Mouse (Mus musculus) midbrain, embryonic 14.5 days (tissue): ENCODE measurements around the gene Mapt. TPM values are rescaled to one million over a fixed set of nuclear protein-coding genes. Genes with fewer than 3 reads are reported as not detected.

Experiments
- ATAC-seq: fragments of 200-750 bp; cut with Nextera tagmentation; 2 replicates; pipeline ENCODE4 v1.8.0; 2017; ENCODE audit warnings: moderate number of reproducible peaks, moderate library complexity; ENCODE audit not compliant: low FRiP score, low TSS enrichment
- DNase-seq: peaks from one replicate; pipeline ENCODE4 v3.0.0-alpha.2; 2015
- H3K27ac ChIP-seq: fragments of 300-500 bp; sonication (generic); replicated peaks from 2 replicates; pipeline ENCODE4 v1.5.1; 2014; ENCODE audit warnings: mild to moderate bottlenecking, low read depth, low read length, moderate library complexity
- H3K27me3 ChIP-seq: fragments of 300-500 bp; sonication (generic); 2 replicates; pipeline ENCODE4 v1.6.1; 2014; ENCODE audit warnings: low read length, control low read depth, mixed read lengths; ENCODE audit not compliant: control insufficient read depth, insufficient read depth
- H3K36me3 ChIP-seq: fragments of 300-500 bp; sonication (generic); 2 replicates; pipeline ENCODE4 v1.6.1; 2014; ENCODE audit warnings: low read length, control low read depth; ENCODE audit not compliant: control insufficient read depth, insufficient read depth
- H3K4me1 ChIP-seq: fragments of 300-500 bp; sonication (generic); 2 replicates; pipeline ENCODE4 v1.6.1; 2014; ENCODE audit warnings: mild to moderate bottlenecking, antibody characterized with exemption, low read length, control low read depth; ENCODE audit not compliant: control insufficient read depth, insufficient read depth
- H3K4me2 ChIP-seq: fragments of 300-500 bp; sonication (generic); 2 replicates; pipeline ENCODE4 v1.6.1; 2014; ENCODE audit warnings: mild to moderate bottlenecking, low read length, moderate library complexity
- H3K4me3 ChIP-seq: fragments of 300-500 bp; sonication (generic); replicated peaks from 2 replicates; pipeline ENCODE4 v1.5.1; 2014; ENCODE audit warnings: low read depth, low read length
- H3K9ac ChIP-seq: fragments of 300-500 bp; sonication (generic); replicated peaks from 2 replicates; pipeline ENCODE4 v1.6.1; 2014; ENCODE audit warnings: mild to moderate bottlenecking, low read length, moderate library complexity
- H3K9me3 ChIP-seq: fragments of 300-500 bp; sonication (generic); 2 replicates; pipeline ENCODE4 v1.6.1; 2016; ENCODE audit warnings: low read length, control low read depth, mixed read lengths; ENCODE audit not compliant: control insufficient read depth
- WGBS: fragments of 180-500 bp; shearing (Covaris S2); extraction: QIAGEN DNeasy Blood & Tissue Kit; methylation state at CpG from one replicate; pipeline ENCODE4 v1.1.7; 2014; 5-methylcytosine and 5-hydroxymethylcytosine counted together
- polyA plus RNA-seq: library from polyadenylated mRNA; unstranded; fragments of >200 nt; fragmentation: Nextera tagmentation; extraction: Ambion mirVana; gene quantifications from 2 replicates; pipeline ENCODE4 v1.2.1, GENCODE M21; 2014

Gene Mapt
- polyA plus RNA-seq, 1 experiment from 2014 or later, result 836 TPM

- 75% methylated on average over 6 of the region's 6 CpGs for WGBS
- 0 out of 2 replicates have a peak overlapping the region, but pooled peaks have one; percentile 37 for H3K27ac ChIP-seq
- no peaks in the 10 kb centered on the region for H3K9me3 ChIP-seq
- ATAC-seq (no peak), DNase-seq (no peak)
- no peaks in the 10 kb centered on the region for H3K27me3 ChIP-seq
- H3K4me2 ChIP-seq, result no peak overlapping the region
- no peak overlapping the region for H3K9ac ChIP-seq
- no peak overlapping the region for H3K4me3 ChIP-seq
- H3K36me3 ChIP-seq, result no peaks in the 10 kb centered on the region
- H3K4me1 ChIP-seq, result peaks cover 13% of the 10 kb centered on the region; the same call in 1 of the 2 replicates
Measured at GRCm38 (mm10) chr11:104271876-104272275, 40.7 kb downstream of the Mapt start.

- 46% methylated on average over 8 of the region's 8 CpGs for WGBS
Measured at GRCm38 (mm10) chr11:104272352-104272751, 41.2 kb downstream of the Mapt start.

GRCm38 (mm10) chr11:104275765-104276164, 44.6 kb downstream of the Mapt start:
- no peaks in the 10 kb centered on the region for H3K36me3 ChIP-seq
- no peak overlapping the region for H3K4me2 ChIP-seq
- 87% methylated on average over 7 of the region's 7 CpGs for WGBS
- H3K27ac ChIP-seq, result no peak overlapping the region
- H3K4me1 ChIP-seq, result peaks cover 17% of the 10 kb centered on the region; the same call in 1 of the 2 replicates
- H3K9me3 ChIP-seq, result no peaks in the 10 kb centered on the region
- H3K4me3 ChIP-seq, result no peak overlapping the region
- ATAC-seq (no peak), DNase-seq (no peak)
- H3K9ac ChIP-seq, result no peak overlapping the region
- no peaks in the 10 kb centered on the region for H3K27me3 ChIP-seq

More at GRCm38 (mm10) chr11:104272352-104272751, 41.2 kb downstream of the Mapt start:
- Histone ChIP-seq H3K27me3 (no peaks in the 10 kb centered on the region), H3K4me1 (peaks cover 13% of the 10 kb centered on the region; the same call in 1 of the 2 replicates), H3K9ac (no peak overlapping the region), H3K27ac (peak overlapping the region; percentile 37; the same call in 1 of the 2 replicates), H3K4me3 (no peak overlapping the region), H3K4me2 (no peak overlapping the region), H3K9me3 (no peaks in the 10 kb centered on the region), H3K36me3 (no peaks in the 10 kb centered on the region)
- ATAC-seq (no peak), DNase-seq (peak; percentile 14)

- H3K4me2 ChIP-seq, result no peak overlapping the region
- H3K9me3 ChIP-seq, result no peaks in the 10 kb centered on the region
- ATAC-seq (no peak), DNase-seq (peak; percentile 71)
- no peak overlapping the region for H3K4me3 ChIP-seq
- WGBS, result 5% methylated on average over 20 of the region's 20 CpGs
- H3K9ac ChIP-seq, result no peak overlapping the region
- H3K4me1 ChIP-seq, result 0 out of 2 replicates have a peak, but pooled peaks cover 3% of the 10 kb centered on the region
- no peak overlapping the region for H3K27ac ChIP-seq
- peaks cover 14% of the 10 kb centered on the region for H3K36me3 ChIP-seq
- H3K27me3 ChIP-seq, result no peaks in the 10 kb centered on the region
Measured at GRCm38 (mm10) chr11:104278222-104278621, 47.0 kb downstream of the Mapt start.

GRCm38 (mm10) chr11:104279049-104279448, 47.9 kb downstream of the Mapt start:
- Histone ChIP-seq H3K4me3 (no peak overlapping the region), H3K36me3 (peaks cover 14% of the 10 kb centered on the region), H3K27ac (no peak overlapping the region), H3K9ac (no peak overlapping the region), H3K9me3 (no peaks in the 10 kb centered on the region), H3K4me1 (0 out of 2 replicates have a peak, but pooled peaks cover 3% of the 10 kb centered on the region), H3K4me2 (no peak overlapping the region), H3K27me3 (no peaks in the 10 kb centered on the region)
- WGBS, result 82% methylated on average over 4 of the region's 4 CpGs
- ATAC-seq (no peak), DNase-seq (no peak)

- H3K4me2 ChIP-seq, result no peak overlapping the region
- H3K36me3 ChIP-seq, result peaks cover 19% of the 10 kb centered on the region
- H3K4me3 ChIP-seq, result no peak overlapping the region
- H3K4me1 ChIP-seq, result 0 out of 2 replicates have a peak, but pooled peaks cover 3% of the 10 kb centered on the region
- no peak overlapping the region for H3K27ac ChIP-seq
- no peak overlapping the region for H3K9ac ChIP-seq
- no peak for DNase-seq
- no peak for ATAC-seq
- 66% methylated on average over 3 of the region's 3 CpGs for WGBS
- H3K9me3 ChIP-seq, result no peaks in the 10 kb centered on the region
- no peaks in the 10 kb centered on the region for H3K27me3 ChIP-seq
Measured at GRCm38 (mm10) chr11:104279538-104279937, 48.3 kb downstream of the Mapt start.

GRCm38 (mm10) chr11:104281501-104281900, 50.3 kb downstream of the Mapt start:
- WGBS, result 85% methylated on average over 5 of the region's 5 CpGs
- no peak overlapping the region for H3K4me2 ChIP-seq

GRCm38 (mm10) chr11:104287113-104287512, 55.9 kb downstream of the Mapt start:
- no peak for ATAC-seq
- Histone ChIP-seq H3K36me3 (peaks cover 75% of the 10 kb centered on the region), H3K9me3 (no peaks in the 10 kb centered on the region), H3K27ac (no peak overlapping the region), H3K4me2 (no peak overlapping the region), H3K27me3 (no peaks in the 10 kb centered on the region), H3K4me1 (peaks cover 5% of the 10 kb centered on the region; the same call in 1 of the 2 replicates), H3K4me3 (no peak overlapping the region), H3K9ac (no peak overlapping the region)
- WGBS, result 97% methylated on average over 18 of the region's 18 CpGs
- no peak for DNase-seq

More at GRCm38 (mm10) chr11:104281501-104281900, 50.3 kb downstream of the Mapt start:
- Histone ChIP-seq H3K27ac (no peak overlapping the region), H3K36me3 (peaks cover 39% of the 10 kb centered on the region), H3K27me3 (no peaks in the 10 kb centered on the region), H3K9ac (no peak overlapping the region), H3K4me1 (0 out of 2 replicates have a peak, but pooled peaks cover 3% of the 10 kb centered on the region), H3K4me3 (no peak overlapping the region), H3K9me3 (no peaks in the 10 kb centered on the region)
- ATAC-seq, result no peak
- no peak for DNase-seq

GRCm38 (mm10) chr11:104288835-104289198, 57.6 kb downstream of the Mapt start:
- Histone ChIP-seq H3K27me3 (no peaks in the 10 kb centered on the region), H3K4me3 (no peak overlapping the region), H3K4me1 (peaks cover 5% of the 10 kb centered on the region; the same call in 1 of the 2 replicates), H3K36me3 (peaks cover 77% of the 10 kb centered on the region), H3K9ac (no peak overlapping the region), H3K4me2 (no peak overlapping the region), H3K27ac (peak overlapping the region; percentile 60), H3K9me3 (no peaks in the 10 kb centered on the region)
- no peak for ATAC-seq
- 39% methylated on average over 6 of the region's 6 CpGs for WGBS
- no peak for DNase-seq
